Mouse (Mus musculus) megakaryocyte, embryonic 14.5 days (primary cell): ENCODE results near the gene 1700029F12Rik.

Source experiments
- FLI1 ChIP-seq: IDR thresholded peaks from 2 replicates; pipeline ENCODE4 v1.6.1; 2012; ENCODE audit warnings: low read length, inconsistent platforms, mixed read lengths
- GATA1 ChIP-seq: IDR thresholded peaks from 3 replicates; pipeline ENCODE4 v1.6.1; 2012; ENCODE audit warnings: mixed read lengths, low read length, inconsistent platforms, borderline replicate concordance

GRCm38 (mm10) chr13:97066649-97067550 lies 32.7 kb upstream of the 1700029F12Rik start, which contains the start of gene Fam169a:
- no peak for TF ChIP-seq GATA1
- no peak for TF ChIP-seq FLI1
